Mouse (Mus musculus) liver, adult (tissue): ENCODE results near the gene Arhgap9.

ENCODE experiments used
- GATA4 ChIP-seq: IDR thresholded peaks from 2 replicates; pipeline ENCODE4 v1.6.1; 2014; ENCODE audit warnings: mild to moderate bottlenecking, low read length; ENCODE audit not compliant: insufficient replicate concordance

The Arhgap9 gene

GRCm38 (mm10) chr10:127327461-127328145, 5.8 kb downstream of the Arhgap9 start:
- no peak for TF ChIP-seq GATA4

- no peak for TF ChIP-seq GATA4
Observed at GRCm38 (mm10) chr10:127330212-127330611, 8.4 kb downstream of the Arhgap9 start.

- TF ChIP-seq GATA4 = no peak
Observed at GRCm38 (mm10) chr10:127332211-127332874, 10.6 kb downstream of the Arhgap9 start.

GRCm38 (mm10) chr10:127333152-127333551, 11.4 kb downstream of the Arhgap9 start:
- TF ChIP-seq GATA4 = no peak

- TF ChIP-seq GATA4 = no peak
Observed at GRCm38 (mm10) chr10:127335271-127335670, 13.5 kb downstream of the Arhgap9 start.

GRCm38 (mm10) chr10:127336952-127337351, 15.2 kb downstream of the Arhgap9 start:
- no peak for TF ChIP-seq GATA4

- TF ChIP-seq GATA4 = no peak
Observed at GRCm38 (mm10) chr10:127337536-127338099, 15.9 kb downstream of the Arhgap9 start.

GRCm38 (mm10) chr10:127338930-127339682, 17.3 kb downstream of the Arhgap9 start:
- TF ChIP-seq GATA4 = no peak

GRCm38 (mm10) chr10:127339683-127340576, 18.2 kb downstream of the Arhgap9 start:
- no peak for TF ChIP-seq GATA4

- no peak for TF ChIP-seq GATA4
Observed at GRCm38 (mm10) chr10:127340577-127341359, 19.0 kb downstream of the Arhgap9 start.

GRCm38 (mm10) chr10:127341360-127341690, 19.6 kb downstream of the Arhgap9 start:
- no peak for TF ChIP-seq GATA4

- no peak for TF ChIP-seq GATA4
Observed at GRCm38 (mm10) chr10:127341891-127342639, 20.3 kb downstream of the Arhgap9 start, which contains the start of gene Gli1. Gene Gli1 (minus strand): TSS chr10:127341974.

- TF ChIP-seq GATA4 = no peak
Observed at GRCm38 (mm10) chr10:127343029-127343428, 21.3 kb downstream of the Arhgap9 start.
